Mouse (Mus musculus) mouse trophoblast stem cell (cell line): Measurements from ENCODE around the gene Urah.

ENCODE experiments used
- in situ Hi-C, 2 experiments: fragments of 300-500 bp; cut with MseI, MboI; formaldehyde crosslinking; loops; 2 replicates in 1 of 2; 3 replicates in 1 of 2; pipeline ENCODE4 v1.15.1; 2025

The Urah gene

DNA sequence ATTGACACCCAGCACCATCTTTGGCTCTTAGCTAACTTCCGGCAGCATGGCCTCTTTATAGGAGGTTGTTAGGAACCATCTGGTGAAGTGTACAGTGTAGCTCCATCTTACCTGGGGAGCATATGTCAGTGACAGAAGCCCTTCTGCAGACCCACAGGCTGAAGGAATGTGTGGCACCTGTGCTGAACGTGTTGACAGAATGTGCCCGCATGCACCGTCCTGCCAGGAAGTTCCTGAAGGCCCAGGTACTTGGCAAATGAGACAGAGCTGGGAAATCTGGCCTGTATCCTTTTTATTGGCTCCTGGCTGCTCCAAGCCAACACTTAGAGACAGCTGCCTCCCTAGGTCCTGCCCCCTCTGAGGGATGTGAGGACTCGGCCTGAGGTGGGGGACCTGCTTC is 25.9 kb downstream of the Urah start:
- in situ Hi-C loops = no loop called here

- in situ Hi-C loops = no loop called here
Observed at GRCm38 (mm10) chr7:140864761-140865160, 29.9 kb downstream of the Urah start.

GRCm38 (mm10) chr7:140874224-140874623 is 39.4 kb downstream of the Urah start:
- in situ Hi-C loops = no loop called here

GRCm38 (mm10) chr7:140877364-140877763 is 42.5 kb downstream of the Urah start:
- in situ Hi-C loops = no loop called here

DNA sequence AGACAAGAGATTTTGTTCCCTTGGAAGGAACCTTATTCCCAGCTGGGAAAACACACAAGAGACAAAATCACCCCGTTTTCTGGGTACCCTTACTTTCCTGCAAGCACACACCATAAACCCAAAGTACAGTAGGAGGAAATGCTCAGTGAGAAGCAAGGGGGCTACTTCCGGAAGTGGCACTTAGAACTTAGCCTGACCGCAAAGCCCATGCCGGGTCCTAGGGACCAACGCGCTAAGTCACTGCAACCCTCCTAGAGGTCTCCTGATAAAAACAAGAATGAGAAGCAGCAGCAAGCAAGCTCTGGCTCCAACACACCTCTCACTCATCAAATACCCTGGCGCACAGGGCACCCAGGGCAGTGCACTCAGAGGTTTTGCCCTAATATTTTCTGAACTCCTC is 44.5 kb downstream of the Urah start:
- in situ Hi-C loops = no loop called here

- in situ Hi-C loops = no loop called here
Observed at GRCm38 (mm10) chr7:140880419-140880818, 45.6 kb downstream of the Urah start.

DNA sequence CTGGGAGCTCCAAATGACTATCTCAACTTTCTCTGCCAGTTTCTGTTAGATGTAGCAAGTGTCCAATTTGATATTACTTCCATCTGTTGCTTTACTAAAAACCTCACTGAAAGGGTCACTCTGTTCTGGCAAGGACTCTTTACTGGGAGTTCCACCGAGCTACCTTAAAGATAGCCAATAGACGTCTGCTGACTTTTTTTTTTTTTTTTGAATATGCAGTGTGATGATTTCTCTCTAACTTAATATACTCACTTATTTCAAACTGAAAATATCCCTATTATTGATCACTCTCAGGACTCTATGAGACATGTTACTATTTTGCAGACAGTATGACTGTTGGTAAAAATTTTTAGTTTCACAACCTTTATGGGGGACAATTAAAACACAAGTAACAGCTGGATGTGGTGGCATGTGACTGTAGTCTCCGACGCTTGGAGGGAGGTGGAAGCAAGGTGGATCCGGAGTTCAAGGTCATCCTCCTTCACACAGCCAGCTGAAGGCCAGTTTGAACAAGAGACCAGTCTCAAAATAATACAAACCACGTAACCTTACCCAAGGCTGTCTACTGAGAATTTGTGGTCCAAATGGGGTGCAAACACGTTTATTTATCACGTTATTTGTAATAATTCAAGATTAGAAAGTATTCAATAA is 46.2 kb downstream of the Urah start:
- in situ Hi-C loops = no loop called here

GRCm38 (mm10) chr7:140881696-140882468 is 47.1 kb downstream of the Urah start, which contains the start of the genes Psmd13 and Sirt3:
Psmd13 (plus strand) TSS chr7:140881968.
Sirt3 (minus strand) TSS chr7:140882309.
- in situ Hi-C loops = no loop called here

GRCm38 (mm10) chr7:140882469-140882803 is 47.6 kb downstream of the Urah start:
- in situ Hi-C loops = no loop called here
